12 mouse cellular contexts compared by ENCODE assay signal in genomic region chr9:48176764-48177163, GRCm38 (mm10). TPM values are rescaled to one million over a fixed set of nuclear protein-coding genes. Genes with fewer than 3 reads are reported as not detected.
DNase-seq lines count a peak whose midpoint lies in the region; ATAC-seq and TF ChIP-seq lines count a peak whose summit lies in the region.
"Had no signal": no experiment of that assay in that cellular context is flagged by ENCODE, and none has a peak within 500 bp of the region (broad histone marks: within the 10 kb centered on the region; RNA-seq: fewer than 3 reads in every experiment).

No protein-coding gene starts in this region.

- no peaks in the 10 kb centered on the region for H3K36me3 ChIP-seq in forebrain, postnatal 0 days (ENCODE audit: insufficient read depth)
- no peaks in the 10 kb centered on the region for H3K36me3 ChIP-seq in forebrain, embryonic 16.5 days (ENCODE audit: control insufficient read depth, insufficient read depth)
- H3K36me3 ChIP-seq in midbrain, embryonic 15.5 days (replicated peaks), result no peaks in the 10 kb centered on the region
- H3K36me3 ChIP-seq: hindbrain, embryonic 15.5 days; neural tube, embryonic 15.5 days; stomach, embryonic 15.5 days had no signal

- DNase-seq in forebrain, postnatal 0 days, result no peak
- peak; percentile 2 for DNase-seq in lung, postnatal 14 days
- no peak for DNase-seq in lung, adult 18-20 months
- peak; percentile 12 for DNase-seq in adipocyte (ENCODE audit: low spot score)
- peak; percentile 18 for DNase-seq in retina, adult 2 months (ENCODE audit: low read depth, low spot score)
- no peak for DNase-seq in MN1 (ENCODE audit: low spot score)

- H3K4me3 ChIP-seq in forebrain, postnatal 0 days (ENCODE audit: low read depth, low read length), result no peak overlapping the region
- no peak overlapping the region for H3K4me3 ChIP-seq in forebrain, embryonic 16.5 days (replicated peaks; ENCODE audit: low read length)
- no peak overlapping the region for H3K4me3 ChIP-seq in midbrain, embryonic 15.5 days
- H3K4me3 ChIP-seq: hindbrain, embryonic 15.5 days; neural tube, embryonic 15.5 days; stomach, embryonic 15.5 days had no signal

- H3K27me3 ChIP-seq in forebrain, postnatal 0 days (ENCODE audit: insufficient read depth, low read length), result no peaks in the 10 kb centered on the region
- H3K27me3 ChIP-seq in forebrain, embryonic 16.5 days (replicated peaks; ENCODE audit: control insufficient read depth, insufficient read depth, low read length), result no peaks in the 10 kb centered on the region
- H3K27me3 ChIP-seq in midbrain, embryonic 15.5 days (replicated peaks), result no peaks in the 10 kb centered on the region
- H3K27me3 ChIP-seq: hindbrain, embryonic 15.5 days; neural tube, embryonic 15.5 days; stomach, embryonic 15.5 days had no signal

- TF ChIP-seq CTCF in forebrain, postnatal 0 days (IDR thresholded peaks at IDR 0.05; ENCODE audit: low read depth), result peak; percentile 48; the same call in 1 of the 2 replicates

- no peak overlapping the region for H3K9ac ChIP-seq in forebrain, postnatal 0 days
- no peak overlapping the region for H3K9ac ChIP-seq in forebrain, embryonic 16.5 days (replicated peaks; ENCODE audit: low read depth, low read length)
- H3K9ac ChIP-seq in midbrain, embryonic 15.5 days, result no peak overlapping the region
- H3K9ac ChIP-seq: hindbrain, embryonic 15.5 days; neural tube, embryonic 15.5 days; stomach, embryonic 15.5 days had no signal

- no peaks in the 10 kb centered on the region for H3K9me3 ChIP-seq in forebrain, postnatal 0 days (ENCODE audit: low read length)
- H3K9me3 ChIP-seq in forebrain, embryonic 16.5 days (ENCODE audit: control insufficient read depth, low read length), result no peaks in the 10 kb centered on the region
- no peaks in the 10 kb centered on the region for H3K9me3 ChIP-seq in midbrain, embryonic 15.5 days
- H3K9me3 ChIP-seq: hindbrain, embryonic 15.5 days; neural tube, embryonic 15.5 days; stomach, embryonic 15.5 days had no signal

- no peak for ATAC-seq in forebrain, postnatal 0 days
- no peak for ATAC-seq in forebrain, embryonic 16.5 days
- ATAC-seq in midbrain, embryonic 15.5 days (replicated peaks), result no peak

- 57% methylated on average over 1 of the region's 1 CpGs for WGBS in forebrain, postnatal 0 days
- 64% methylated on average over 1 of the region's 1 CpGs for WGBS in forebrain, embryonic 16.5 days
- WGBS in midbrain, embryonic 15.5 days, result 64% methylated on average over 1 of the region's 1 CpGs

- no peak overlapping the region for H3K27ac ChIP-seq in forebrain, postnatal 0 days (ENCODE audit: low read depth, low read length)
- no peak overlapping the region for H3K27ac ChIP-seq in forebrain, embryonic 16.5 days (ENCODE audit: low read length)
- no peak overlapping the region for H3K27ac ChIP-seq in midbrain, embryonic 15.5 days
- H3K27ac ChIP-seq: hindbrain, embryonic 15.5 days; macrophage; neural tube, embryonic 15.5 days; stomach, embryonic 15.5 days had no signal

- no peaks in the 10 kb centered on the region for H3K4me1 ChIP-seq in forebrain, postnatal 0 days (ENCODE audit: insufficient read depth)
- no peaks in the 10 kb centered on the region for H3K4me1 ChIP-seq in forebrain, embryonic 16.5 days (replicated peaks; ENCODE audit: control insufficient read depth, insufficient read depth, low read length)
- H3K4me1 ChIP-seq in midbrain, embryonic 15.5 days, result 0 out of 2 replicates have a peak, but pooled peaks cover 1% of the 10 kb centered on the region
- H3K4me1 ChIP-seq: hindbrain, embryonic 15.5 days; neural tube, embryonic 15.5 days; stomach, embryonic 15.5 days had no signal

- no peak overlapping the region for H3K4me2 ChIP-seq in forebrain, postnatal 0 days (ENCODE audit: low read depth)
- no peak overlapping the region for H3K4me2 ChIP-seq in forebrain, embryonic 16.5 days (ENCODE audit: low read length)
- H3K4me2 ChIP-seq in midbrain, embryonic 15.5 days, result no peak overlapping the region
- H3K4me2 ChIP-seq: hindbrain, embryonic 15.5 days; neural tube, embryonic 15.5 days; stomach, embryonic 15.5 days had no signal

RNA-seq across cellular contexts. Expression of gene Nxpe4, which starts 14.9 kb away (rescaled TPM):
- 11.6 and 20.2 TPM in 2 replicates for total RNA-seq in forebrain, postnatal 0 days (2014; rRNA removed)
- polyA plus RNA-seq in forebrain, postnatal 0 days (2015; fragmentation: Nextera tagmentation; extraction: Ambion mirVana), result 5.8 and 8.3 TPM in 2 replicates
- 7.4 and 7.8 TPM in 2 replicates for polyA plus RNA-seq in forebrain, embryonic 16.5 days (2015; fragmentation: Nextera tagmentation; extraction: Ambion mirVana)
- 8.4 TPM in 2 replicates for polyA plus RNA-seq in midbrain, embryonic 15.5 days (2015; fragmentation: Nextera tagmentation; extraction: Ambion mirVana)

Comparison
In these comparisons a context has a peak if more than half of its experiments do, and no peak if none do; other contexts are left out.
1. DNase-seq: peak in lung, postnatal 14 days (single experiment), adipocyte (single experiment) and retina, adult 2 months (single experiment); none in forebrain, postnatal 0 days (single experiment), lung, adult 18-20 months (0 of 2) and MN1 (single experiment).